Comparison of ENCODE assay signal across 8 mouse cellular contexts in the genomic region with DNA sequence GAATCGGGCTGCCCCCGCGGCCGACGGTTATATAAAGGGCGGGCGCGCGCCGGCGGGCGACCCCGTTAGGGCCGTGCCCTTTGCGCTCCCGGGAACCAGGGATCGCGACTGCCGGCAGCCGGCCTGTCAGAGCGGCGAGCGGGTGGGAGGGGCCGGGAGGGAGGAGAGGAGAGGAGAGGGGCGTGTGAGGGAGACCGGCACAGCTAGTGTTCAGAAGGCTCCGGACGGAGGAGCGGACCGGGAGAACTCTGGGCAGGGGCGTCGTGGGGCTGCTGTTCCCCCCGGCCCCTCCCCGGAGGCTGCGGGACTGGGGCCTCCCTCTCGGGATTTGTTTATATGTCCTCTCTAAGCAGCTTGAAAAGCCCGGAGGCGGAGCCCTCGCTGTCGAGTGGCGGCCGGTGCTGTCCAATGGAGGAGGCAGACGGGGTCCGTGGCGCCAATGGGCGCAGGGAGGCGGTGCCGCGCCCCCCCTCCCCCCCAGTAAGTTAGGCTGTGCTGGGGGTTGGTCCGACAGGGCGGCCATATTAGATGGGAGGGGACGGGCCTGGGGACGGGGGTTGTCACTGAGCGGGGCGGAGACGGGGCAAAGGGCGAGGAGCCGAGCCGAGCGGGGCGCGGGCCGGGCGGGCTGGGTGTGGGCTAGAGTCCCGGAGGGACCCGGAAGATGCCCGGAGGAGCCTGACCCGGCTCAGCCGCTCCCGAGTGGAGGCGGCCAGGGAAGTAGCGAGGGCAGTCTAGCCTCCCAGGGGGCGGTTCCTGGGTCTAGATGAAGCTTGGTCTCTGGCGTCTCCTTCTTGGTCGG. TPM values are rescaled to one million over a fixed set of nuclear protein-coding genes. Genes with fewer than 3 reads are reported as not detected.
A peak's percentile ranks its signal among the peaks of the same experiment; 100 is the strongest.
DNase-seq lines count a peak whose midpoint lies in the region; ATAC-seq lines count a peak whose summit lies in the region.

No protein-coding gene starts in this region.

- H3K27ac ChIP-seq in hindbrain, embryonic 12.5 days = peak overlapping the region; percentile 87

- under 1% methylated on average over 58 of the region's 75 CpGs for WGBS in hindbrain, embryonic 12.5 days

- H3K27me3 ChIP-seq in hindbrain, embryonic 12.5 days = no peaks in the 10 kb centered on the region

- H3K4me1 ChIP-seq in hindbrain, embryonic 12.5 days = peaks cover 2% of the 10 kb centered on the region

- peak; percentile 98 for ATAC-seq in hindbrain, embryonic 12.5 days (ENCODE audit: low FRiP score)

- peak overlapping the region; percentile 56 for H3K4me2 ChIP-seq in hindbrain, embryonic 12.5 days (replicated peaks)

- H3K9ac ChIP-seq in hindbrain, embryonic 12.5 days = peak overlapping the region; percentile 78

- peak overlapping the region; percentile 87 for H3K4me3 ChIP-seq in hindbrain, embryonic 12.5 days

- peak; percentile 99 for DNase-seq in NIH3T3 (ENCODE audit: low read depth)
- peak; percentile 95 to 97 for DNase-seq in cerebellum, postnatal 10 days
- DNase-seq in frontal cortex, postnatal 10 days (ENCODE audit: low spot score in 2 of 2) = peak; percentile 94
- DNase-seq in layer of hippocampus, postnatal 14 days (ENCODE audit: low spot score in 2 of 2) = peak; percentile 93 to 96
- peak; percentile 93 for DNase-seq in lung, postnatal 14 days
- peak; percentile 92 for DNase-seq in retina, adult 2 months (ENCODE audit: low read depth, low spot score)
- DNase-seq in thymus, postnatal 36 days = peak; percentile 93 to 96

- H3K36me3 ChIP-seq in hindbrain, embryonic 12.5 days = no peaks in the 10 kb centered on the region

- H3K9me3 ChIP-seq in hindbrain, embryonic 12.5 days (replicated peaks) = no peaks in the 10 kb centered on the region

RNA-seq across cellular contexts. Expression of a gene that starts 0.7 kb away (rescaled TPM):
- polyA plus RNA-seq in hindbrain, embryonic 12.5 days (2016; fragmentation: Nextera tagmentation; extraction: Ambion mirVana) = 7.5 and 10.4 TPM in 2 replicates
- 10 to 100 TPM; 45.3 to 45.4 TPM for total RNA-seq in layer of hippocampus, postnatal 14 days (2021)

RNA-seq across cellular contexts. Expression of a gene that starts 53.1 kb away (rescaled TPM):
- polyA plus RNA-seq in hindbrain, embryonic 12.5 days (2016; fragmentation: Nextera tagmentation; extraction: Ambion mirVana) = 108 and 111 TPM in 2 replicates
- total RNA-seq in layer of hippocampus, postnatal 14 days (2021) = 10 to 100 TPM; 53.8 to 59.3 TPM

Comparison
In these comparisons a context has a peak if more than half of its experiments do, and no peak if none do; other contexts are left out.
1. Peak in every context shown above with its lines: DNase-seq, ATAC-seq, H3K4me3 ChIP-seq and H3K27ac ChIP-seq.